Mouse (Mus musculus) lung, postnatal 4 days (tissue): Measurements from ENCODE around the gene Plekhh2.

Source experiments
- DNase-seq, 2 experiments: peaks; one replicate each; pipeline ENCODE4 v3.0.0; 2021

Plekhh2 gene

DNA sequence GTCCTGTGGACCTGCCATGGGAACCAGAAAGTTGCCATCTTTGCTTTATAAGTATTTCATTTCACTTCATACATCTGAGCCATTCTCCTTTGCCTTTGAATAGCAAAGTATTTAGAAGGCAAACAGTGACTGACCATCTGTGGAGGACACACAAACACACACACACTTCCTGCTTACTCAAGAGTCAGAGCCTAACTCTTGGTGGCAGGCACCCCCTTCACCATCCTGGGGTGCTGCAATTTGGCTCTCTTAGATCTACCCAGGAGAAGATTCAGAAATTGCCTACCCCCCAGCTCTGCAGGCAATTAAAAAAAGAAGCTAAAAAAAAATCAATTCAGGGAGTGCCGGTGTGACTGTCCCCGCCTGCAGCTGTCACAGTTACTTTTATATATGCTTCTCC, 134.8 kb downstream of the Plekhh2 start:
- no peak for DNase-seq

DNA sequence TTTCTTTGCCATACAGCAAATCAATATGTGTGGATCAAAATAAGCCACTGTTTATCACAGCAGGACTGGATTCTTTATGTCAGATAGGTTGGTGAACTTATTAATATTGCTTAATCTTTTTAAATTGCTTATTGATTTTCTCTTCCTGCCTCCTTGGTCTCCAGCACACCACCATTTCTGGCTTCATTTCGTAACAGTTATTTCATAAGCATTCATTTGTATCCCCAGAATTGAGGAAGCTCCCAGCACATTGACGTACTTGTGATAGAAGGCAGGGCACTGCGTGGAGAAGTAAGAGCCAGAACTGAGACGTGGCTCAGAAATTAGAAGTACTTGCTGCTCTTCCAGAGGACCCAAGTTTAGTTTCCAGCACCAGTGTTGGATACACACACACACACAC, 135.9 kb downstream of the Plekhh2 start:
- DNase-seq = no peak

DNA sequence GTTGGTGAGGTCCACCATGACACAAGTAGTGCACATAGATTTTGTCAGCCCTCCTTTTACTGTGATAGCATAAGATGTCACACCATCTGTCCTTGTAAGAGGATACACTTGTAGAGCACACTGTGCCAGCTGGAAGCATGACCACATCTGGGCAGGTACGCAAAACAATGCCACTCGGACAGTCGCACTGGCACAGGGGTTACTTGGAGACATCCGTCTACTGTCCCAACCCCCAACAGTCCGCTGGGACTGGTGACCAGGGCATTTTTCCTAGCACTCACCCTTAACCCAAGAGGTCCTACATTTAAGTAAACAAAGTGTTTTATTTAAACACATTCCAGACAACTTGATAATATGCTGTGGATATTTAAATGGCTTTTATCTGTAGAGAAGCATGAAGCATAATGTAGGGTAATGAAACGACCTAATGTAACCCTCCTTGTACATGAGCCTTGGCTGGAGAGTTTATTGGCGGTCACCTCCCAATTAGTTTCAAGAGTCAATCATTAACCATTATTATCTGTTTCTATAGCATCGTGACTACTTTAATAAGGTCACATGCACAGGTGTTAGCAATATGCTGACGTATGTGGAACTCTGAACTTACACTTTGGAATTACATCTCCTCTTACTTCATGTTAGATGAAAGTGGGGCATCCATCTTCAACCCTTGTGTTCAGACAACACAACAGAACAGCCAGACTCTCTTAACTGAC, 138.8 kb downstream of the Plekhh2 start:
- no peak for DNase-seq

DNA sequence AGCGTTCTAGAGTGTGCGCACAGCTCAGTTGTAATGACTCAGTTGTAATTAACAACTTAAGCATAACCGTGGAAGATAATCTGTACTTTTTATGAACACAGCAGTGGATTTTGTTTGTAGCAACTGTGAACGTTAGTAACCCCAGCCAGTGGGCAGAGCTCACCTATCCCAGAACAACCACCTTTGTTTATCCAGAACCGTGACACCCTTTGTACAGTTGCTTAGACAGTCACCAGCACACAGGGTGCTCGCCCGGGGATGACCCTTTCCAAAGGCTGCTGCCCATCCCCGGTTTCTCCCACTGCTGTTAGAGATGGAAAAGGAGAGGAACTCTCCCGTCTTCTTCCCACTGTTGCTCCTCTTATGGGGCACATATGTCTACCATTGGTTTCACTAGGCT, 141.8 kb downstream of the Plekhh2 start:
- no peak for DNase-seq

DNA sequence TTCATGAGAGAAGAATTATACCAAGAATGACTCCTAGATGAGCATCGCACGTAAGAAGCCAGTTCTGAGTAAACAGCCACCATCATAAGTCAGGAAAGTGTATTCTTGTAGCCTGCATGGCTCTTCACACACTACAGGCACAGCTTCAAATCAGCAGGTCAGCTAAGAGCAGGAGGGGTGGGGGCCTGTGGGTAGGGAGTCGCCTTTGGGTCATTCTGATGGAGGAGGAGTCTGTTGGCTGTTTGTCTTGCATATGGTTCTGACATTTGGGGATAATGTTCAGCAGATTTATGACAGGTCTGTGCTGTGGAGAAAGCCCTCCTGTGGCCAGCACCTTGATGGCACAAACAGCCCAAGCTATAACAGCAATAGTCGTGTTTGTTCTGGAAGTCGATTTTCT, 144.5 kb downstream of the Plekhh2 start:
- DNase-seq = no peak

DNA sequence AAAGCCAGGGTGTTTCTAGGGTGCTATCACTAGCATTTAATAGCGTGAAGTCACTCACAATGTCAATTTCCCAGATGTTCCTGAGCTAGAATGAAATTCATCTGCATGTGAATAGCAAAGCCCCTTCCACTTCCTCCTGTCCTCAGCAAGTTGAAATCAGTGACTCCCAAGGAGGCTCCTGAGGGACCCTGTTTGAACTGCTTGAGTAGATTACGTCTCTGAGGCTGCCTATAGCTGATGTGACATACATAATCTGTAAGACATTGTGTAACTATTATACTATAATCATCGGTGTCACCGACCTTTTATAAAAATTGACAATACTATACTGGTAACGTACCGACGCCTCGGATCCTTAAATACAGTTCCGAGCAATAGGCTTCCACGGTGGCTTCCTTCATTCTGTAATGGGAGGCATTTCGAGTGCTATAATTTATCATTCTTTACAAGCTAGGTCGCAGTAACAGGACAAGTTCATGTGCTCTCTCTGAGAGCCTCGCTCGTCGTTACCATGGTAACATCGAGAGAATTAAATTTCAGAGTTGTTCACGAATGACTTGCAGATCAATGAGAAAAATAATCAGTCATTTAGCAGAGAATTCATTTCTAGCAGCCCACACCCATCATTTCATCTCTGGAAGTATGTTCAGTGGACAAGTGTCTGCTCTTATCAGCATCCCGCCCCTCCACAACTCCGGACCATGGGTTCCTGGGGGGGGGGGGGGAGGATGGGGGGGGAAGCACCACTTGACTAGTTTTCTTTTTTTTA, 145.1 kb downstream of the Plekhh2 start:
- DNase-seq = no peak

DNA sequence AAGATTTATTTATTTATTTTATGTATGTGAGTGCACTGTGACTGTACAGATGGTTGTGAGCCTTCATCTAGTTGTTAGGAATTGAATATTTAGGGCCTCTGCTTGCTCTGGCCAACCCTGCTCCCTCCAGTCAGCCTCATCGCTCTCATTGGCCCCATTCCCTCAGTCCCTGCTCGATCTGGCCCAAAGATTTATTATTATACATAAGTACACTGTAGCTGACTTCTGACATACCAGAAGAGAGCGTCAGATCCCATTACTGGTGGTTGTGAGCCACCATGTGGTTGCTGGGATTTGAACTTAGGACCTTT, 145.7 kb downstream of the Plekhh2 start:
- DNase-seq = no peak

DNA sequence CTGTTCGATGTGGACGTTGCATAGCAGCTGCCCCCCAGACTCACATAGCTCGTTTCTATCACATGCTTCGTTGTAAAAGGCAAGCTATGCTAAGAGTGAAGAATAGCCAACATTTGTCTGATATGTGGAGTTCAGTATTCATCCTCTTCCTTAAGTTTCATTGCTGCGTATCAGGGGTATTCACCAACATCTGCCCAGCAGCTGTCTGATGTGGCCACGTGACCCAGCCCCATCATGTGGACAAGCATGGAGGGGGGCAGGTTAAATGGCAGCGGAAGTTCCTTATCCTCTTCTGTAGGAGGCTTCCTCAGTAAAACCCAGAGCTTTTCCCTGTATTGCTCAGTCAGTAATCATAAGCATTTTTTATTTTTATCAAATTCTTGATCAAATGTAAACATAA, 146.1 kb downstream of the Plekhh2 start:
- DNase-seq = no peak

DNA sequence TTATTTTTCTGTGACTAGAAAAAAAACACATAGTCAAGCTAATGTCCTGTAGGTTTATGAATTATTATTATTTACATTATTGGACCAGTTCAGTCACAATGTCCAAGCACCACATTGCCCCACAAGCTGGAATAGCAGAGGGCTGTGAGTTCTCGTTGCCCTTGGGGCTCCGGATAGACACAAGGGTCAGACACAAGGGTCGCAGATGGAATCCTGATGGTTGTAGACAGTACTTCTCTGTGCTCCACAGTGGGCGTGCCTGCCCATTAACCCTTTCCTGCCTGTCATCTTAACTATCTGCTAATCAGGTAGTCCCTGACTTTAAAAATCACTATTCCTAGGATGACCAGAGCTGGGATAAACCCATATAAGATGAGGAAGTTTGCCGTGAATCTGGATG, 146.5 kb downstream of the Plekhh2 start:
- no peak for DNase-seq

DNA sequence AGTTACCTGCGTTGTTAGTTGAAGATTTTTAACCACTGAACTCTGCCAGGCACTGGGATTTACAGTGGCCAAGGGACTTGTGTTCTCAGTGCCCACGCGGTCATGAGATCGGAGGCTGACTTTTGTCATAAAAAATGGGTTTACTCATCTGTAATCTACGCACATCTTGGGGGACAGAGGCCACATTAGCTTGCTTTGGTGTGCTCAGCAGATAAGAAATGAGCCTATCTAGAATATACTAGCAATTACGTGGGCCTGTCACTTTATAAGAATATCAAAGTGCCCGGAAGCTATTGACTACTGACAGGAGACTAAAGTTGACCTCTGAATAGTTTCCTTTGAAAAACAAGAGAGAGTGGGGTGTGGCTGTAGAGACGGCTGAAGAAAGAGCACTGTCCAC, 147.3 kb downstream of the Plekhh2 start:
- DNase-seq = no peak

DNA sequence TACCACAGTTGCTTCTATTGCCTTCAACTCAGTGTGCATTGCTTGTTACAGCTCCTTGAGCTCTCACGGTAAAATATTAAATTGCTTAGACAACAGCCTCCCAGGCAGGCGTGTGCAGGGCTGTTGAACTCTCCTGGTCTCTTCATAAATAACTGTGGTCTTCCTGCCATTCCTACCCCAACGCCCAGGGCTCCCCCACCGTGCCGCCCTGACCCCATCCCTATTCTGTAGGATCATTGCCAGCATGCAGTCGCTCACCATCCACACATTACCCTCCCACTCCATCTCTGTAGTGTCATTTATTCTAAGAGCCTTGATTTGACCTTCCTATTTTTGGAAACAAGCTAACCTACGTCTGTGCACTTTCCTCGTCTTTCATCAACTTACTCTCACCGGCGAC, 153.4 kb downstream of the Plekhh2 start:
- no peak for DNase-seq

DNA sequence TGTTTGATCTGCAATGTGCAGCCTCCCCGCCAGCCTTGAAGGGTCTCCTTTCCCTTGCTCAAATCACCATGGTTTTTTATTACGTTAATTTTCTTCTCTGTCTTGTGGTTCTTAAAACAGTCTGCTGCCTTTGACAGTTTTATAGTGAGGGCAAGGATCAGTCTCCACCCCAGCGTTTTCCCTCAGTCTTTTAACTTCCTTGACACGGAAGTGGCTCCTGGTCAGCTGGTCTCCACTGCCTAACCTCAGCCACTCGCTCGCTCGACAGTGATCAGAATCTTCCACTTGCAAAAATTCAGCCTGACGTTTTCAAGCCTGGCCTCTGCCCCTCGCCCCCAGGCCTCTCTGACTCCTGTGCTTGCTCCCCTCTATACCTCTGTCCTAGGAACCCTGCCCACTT, 154.0 kb downstream of the Plekhh2 start:
- no peak for DNase-seq

DNA sequence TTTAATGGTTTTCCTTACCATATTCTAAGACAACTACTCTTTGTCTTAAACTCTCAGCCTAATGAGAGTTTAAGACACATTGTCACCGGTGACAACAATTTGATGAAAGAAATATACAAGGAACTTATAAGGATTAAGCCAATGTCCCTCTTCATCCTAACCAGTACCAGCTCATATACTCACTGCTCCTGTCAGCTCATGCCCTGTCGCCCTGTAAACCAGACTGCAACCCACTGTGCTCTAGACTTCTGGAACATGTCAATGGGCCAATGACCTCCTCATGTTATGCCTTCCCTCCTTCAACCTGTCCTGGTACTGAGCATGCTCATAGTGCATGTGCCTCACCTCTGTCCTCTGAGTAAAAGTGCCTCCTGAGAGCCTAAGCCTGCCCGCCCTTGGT, 156.2 kb downstream of the Plekhh2 start:
- DNase-seq = no peak
